ENCODE assay signal across 16 mouse cellular contexts in genomic region chr17:26710049-26710448, GRCm38 (mm10). TPM values are rescaled to one million over a fixed set of nuclear protein-coding genes. Genes with fewer than 3 reads are reported as not detected.
DNase-seq lines count a peak whose midpoint lies in the region; ATAC-seq and TF ChIP-seq lines count a peak whose summit lies in the region.
"Had no signal": no experiment of that assay in that cellular context is flagged by ENCODE, and none has a peak within 500 bp of the region (broad histone marks: within the 10 kb centered on the region; RNA-seq: fewer than 3 reads in every experiment).

No protein-coding gene starts in this region.

- H3K9me3 ChIP-seq in forebrain, postnatal 0 days (ENCODE audit: low read length), result no peaks in the 10 kb centered on the region
- no peaks in the 10 kb centered on the region for H3K9me3 ChIP-seq in forebrain, embryonic 14.5 days (replicated peaks; ENCODE audit: control insufficient read depth, low read length)
- no peaks in the 10 kb centered on the region for H3K9me3 ChIP-seq in hindbrain, embryonic 15.5 days
- no peaks in the 10 kb centered on the region for H3K9me3 ChIP-seq in hindbrain, embryonic 13.5 days
- no peaks in the 10 kb centered on the region for H3K9me3 ChIP-seq in G1E (replicated peaks)
- no peaks in the 10 kb centered on the region for H3K9me3 ChIP-seq in liver, embryonic 13.5 days (replicated peaks)
- H3K9me3 ChIP-seq in limb, embryonic 10.5 days (replicated peaks), result no peaks in the 10 kb centered on the region
- H3K9me3 ChIP-seq: neural tube, embryonic 12.5 days had no signal

- ATAC-seq in forebrain, postnatal 0 days, result no peak
- no peak for ATAC-seq in forebrain, embryonic 14.5 days
- ATAC-seq in hindbrain, embryonic 15.5 days (ENCODE audit: low FRiP score, low read depth), result no peak
- no peak for ATAC-seq in hindbrain, embryonic 13.5 days (ENCODE audit: low FRiP score)
- ATAC-seq in G1E (ENCODE audit: extremely low read depth, insufficient number of reproducible peaks, low FRiP score, poor library complexity, severe bottlenecking), result peak; percentile 40; the same call in 1 of the 2 replicates
- ATAC-seq in liver, embryonic 13.5 days (ENCODE audit: low read depth), result peak; percentile 71
- ATAC-seq: activated CD4-positive, CD25-positive, alpha-beta regulatory T cell, adult 4 months; intestine, postnatal 0 days had no signal

- no peaks in the 10 kb centered on the region for H3K27me3 ChIP-seq in forebrain, postnatal 0 days (ENCODE audit: insufficient read depth, low read length)
- H3K27me3 ChIP-seq in forebrain, embryonic 14.5 days (replicated peaks; ENCODE audit: control insufficient read depth, insufficient read depth, low read length), result no peaks in the 10 kb centered on the region
- no peaks in the 10 kb centered on the region for H3K27me3 ChIP-seq in hindbrain, embryonic 15.5 days
- 0 out of 2 replicates have a peak, but pooled peaks cover 2% of the 10 kb centered on the region for H3K27me3 ChIP-seq in hindbrain, embryonic 13.5 days
- no peaks in the 10 kb centered on the region for H3K27me3 ChIP-seq in G1E (ENCODE audit: insufficient read depth, low read length)
- H3K27me3 ChIP-seq in liver, embryonic 13.5 days, result no peaks in the 10 kb centered on the region
- H3K27me3 ChIP-seq in limb, embryonic 10.5 days (ENCODE audit: low read depth, poor library complexity, severe bottlenecking), result 0 out of 2 replicates have a peak, but pooled peaks cover 4% of the 10 kb centered on the region
- H3K27me3 ChIP-seq: CH12.LX; neural tube, embryonic 12.5 days had no signal

- H3K36me3 ChIP-seq in forebrain, postnatal 0 days (ENCODE audit: insufficient read depth), result no peaks in the 10 kb centered on the region
- H3K36me3 ChIP-seq in forebrain, embryonic 14.5 days (ENCODE audit: control insufficient read depth, insufficient read depth, low read length), result no peaks in the 10 kb centered on the region
- H3K36me3 ChIP-seq in hindbrain, embryonic 15.5 days, result no peaks in the 10 kb centered on the region
- no peaks in the 10 kb centered on the region for H3K36me3 ChIP-seq in hindbrain, embryonic 13.5 days
- H3K36me3 ChIP-seq in G1E (replicated peaks), result no peaks in the 10 kb centered on the region
- no peaks in the 10 kb centered on the region for H3K36me3 ChIP-seq in liver, embryonic 13.5 days
- no peaks in the 10 kb centered on the region for H3K36me3 ChIP-seq in limb, embryonic 10.5 days
- H3K36me3 ChIP-seq: neural tube, embryonic 12.5 days had no signal

- no peak overlapping the region for H3K4me2 ChIP-seq in forebrain, postnatal 0 days (ENCODE audit: low read depth)
- no peak overlapping the region for H3K4me2 ChIP-seq in forebrain, embryonic 14.5 days (ENCODE audit: low read length)
- H3K4me2 ChIP-seq in hindbrain, embryonic 15.5 days, result no peak overlapping the region
- H3K4me2 ChIP-seq in hindbrain, embryonic 13.5 days, result no peak overlapping the region
- peak overlapping the region; percentile 49 for H3K4me2 ChIP-seq in liver, embryonic 13.5 days
- H3K4me2 ChIP-seq: neural tube, embryonic 12.5 days had no signal

- peak overlapping the region; percentile 10; the same call in 1 of the 2 replicates for H3K9ac ChIP-seq in forebrain, postnatal 0 days
- H3K9ac ChIP-seq in forebrain, embryonic 14.5 days (ENCODE audit: low read length), result no peak overlapping the region
- no peak overlapping the region for H3K9ac ChIP-seq in hindbrain, embryonic 15.5 days
- H3K9ac ChIP-seq in hindbrain, embryonic 13.5 days, result no peak overlapping the region
- H3K9ac ChIP-seq in liver, embryonic 13.5 days, result peak overlapping the region; percentile 10
- H3K9ac ChIP-seq: neural tube, embryonic 12.5 days had no signal

- 47% methylated on average over 6 of the region's 6 CpGs for WGBS in forebrain, postnatal 0 days
- WGBS in forebrain, embryonic 14.5 days, result 40% methylated on average over 6 of the region's 6 CpGs
- WGBS in hindbrain, embryonic 15.5 days, result 53% methylated on average over 6 of the region's 6 CpGs
- WGBS in hindbrain, embryonic 13.5 days, result 56% methylated on average over 6 of the region's 6 CpGs
- 17% methylated on average over 6 of the region's 6 CpGs for whole genome bisulfite sequencing in liver, embryonic 13.5 days (ENCODE audit: insufficient replicate concordance)
- 73% methylated on average over 6 of the region's 6 CpGs for WGBS in limb, embryonic 10.5 days

- H3K27ac ChIP-seq in forebrain, postnatal 0 days (ENCODE audit: low read depth, low read length), result no peak overlapping the region
- no peak overlapping the region for H3K27ac ChIP-seq in forebrain, embryonic 14.5 days (ENCODE audit: low read depth, low read length)
- H3K27ac ChIP-seq in hindbrain, embryonic 15.5 days (replicated peaks), result peak overlapping the region; percentile 25; the same call in 1 of the 2 replicates
- H3K27ac ChIP-seq in hindbrain, embryonic 13.5 days, result no peak overlapping the region; the same call in 1 of the 2 replicates
- H3K27ac ChIP-seq in liver, embryonic 13.5 days, result peak overlapping the region; percentile 86
- no peak overlapping the region for H3K27ac ChIP-seq in limb, embryonic 10.5 days
- H3K27ac ChIP-seq: neural tube, embryonic 12.5 days had no signal

- H3K4me3 ChIP-seq in forebrain, postnatal 0 days (ENCODE audit: low read depth, low read length), result no peak overlapping the region
- H3K4me3 ChIP-seq in forebrain, embryonic 14.5 days (ENCODE audit: low read depth, low read length), result no peak overlapping the region
- H3K4me3 ChIP-seq in hindbrain, embryonic 15.5 days, result no peak overlapping the region
- no peak overlapping the region for H3K4me3 ChIP-seq in hindbrain, embryonic 13.5 days
- peak overlapping the region; percentile 1; the same call in 1 of the 2 replicates for H3K4me3 ChIP-seq in G1E (ENCODE audit: low read depth, low read length)
- H3K4me3 ChIP-seq in liver, embryonic 13.5 days (replicated peaks), result 0 out of 2 replicates have a peak overlapping the region, but pooled peaks have one; percentile 2
- no peak overlapping the region for H3K4me3 ChIP-seq in limb, embryonic 10.5 days
- H3K4me3 ChIP-seq: neural tube, embryonic 12.5 days had no signal

- H3K4me1 ChIP-seq in forebrain, postnatal 0 days (ENCODE audit: insufficient read depth), result 0 out of 2 replicates have a peak, but pooled peaks cover 4% of the 10 kb centered on the region
- no peaks in the 10 kb centered on the region; the same call in 1 of the 2 replicates for H3K4me1 ChIP-seq in forebrain, embryonic 14.5 days (ENCODE audit: control insufficient read depth, insufficient read depth, low read length)
- peaks cover 23% of the 10 kb centered on the region for H3K4me1 ChIP-seq in hindbrain, embryonic 15.5 days (replicated peaks)
- peaks cover 26% of the 10 kb centered on the region for H3K4me1 ChIP-seq in hindbrain, embryonic 13.5 days (replicated peaks)
- H3K4me1 ChIP-seq in G1E (ENCODE audit: insufficient read depth, low read depth, low read length), result peaks cover 75% of the 10 kb centered on the region
- H3K4me1 ChIP-seq in liver, embryonic 13.5 days (replicated peaks), result peaks cover 80% of the 10 kb centered on the region
- H3K4me1 ChIP-seq in limb, embryonic 10.5 days, result no peaks in the 10 kb centered on the region; the same call in 1 of the 2 replicates
- H3K4me1 ChIP-seq: neural tube, embryonic 12.5 days had no signal

- DNase-seq in forebrain, postnatal 0 days, result no peak
- no peak for DNase-seq in forebrain, embryonic 14.5 days (ENCODE audit: low spot score)
- no peak for DNase-seq in G1E (ENCODE audit: low spot score)
- DNase-seq in liver, embryonic 13.5 days, result peak; percentile 49
- no peak for DNase-seq in limb, embryonic 10.5 days (ENCODE audit: low spot score)
- DNase-seq in lung, postnatal 25 days (ENCODE audit: low spot score), result no peak
- DNase-seq: adrenal gland, postnatal 36 days; gastrocnemius, postnatal 10 days; kidney, postnatal 25 days; lung, adult 2 months had no signal

- TF ChIP-seq CTCF in forebrain, postnatal 0 days (IDR thresholded peaks at IDR 0.05; ENCODE audit: low read depth), result no peak
- TF ChIP-seq CTCF in G1E (IDR thresholded peaks at IDR 0.05; ENCODE audit: low read depth, low read length), result no peak

RNA-seq across cellular contexts. Expression of gene Crebrf, which starts 5.4 kb away (rescaled TPM):
- 26.0 and 31.4 TPM in 2 replicates for total RNA-seq in forebrain, postnatal 0 days (2014; rRNA removed)
- 7.2 and 11.0 TPM in 2 replicates for polyA plus RNA-seq in forebrain, postnatal 0 days (2015; fragmentation: Nextera tagmentation; extraction: Ambion mirVana)
- polyA plus RNA-seq in forebrain, embryonic 14.5 days (2014; fragmentation: Nextera tagmentation; extraction: Ambion mirVana), result 10.0 and 12.8 TPM in 2 replicates
- 11.5 and 12.4 TPM in 2 replicates for polyA plus RNA-seq in hindbrain, embryonic 15.5 days (2015; fragmentation: Nextera tagmentation; extraction: Ambion mirVana)
- 15.2 and 15.3 TPM in 2 replicates for polyA plus RNA-seq in hindbrain, embryonic 13.5 days (2015; fragmentation: Nextera tagmentation; extraction: Ambion mirVana)
- total RNA-seq in G1E (2014; fragmentation: Nextera tagmentation) (66.3 and 72.2 TPM in 2 replicates), G1E (2017) (49.4 and 51.3 TPM in 2 replicates)
- 1.6 TPM in 2 replicates for polyA plus RNA-seq in G1E (2012)
- polyA plus RNA-seq in liver, embryonic 13.5 days (2015; fragmentation: Nextera tagmentation; extraction: Ambion mirVana), result 2.2 and 2.3 TPM in 2 replicates
- polyA plus RNA-seq in limb, embryonic 10.5 days (2016; fragmentation: Nextera tagmentation; extraction: Ambion mirVana), result 1.7 and 2.9 TPM in 2 replicates

RNA-seq across cellular contexts. Expression of gene Atp6v0e, which starts 47.0 kb away (rescaled TPM):
- total RNA-seq in forebrain, postnatal 0 days (2014; rRNA removed), result 60.2 and 71.9 TPM in 2 replicates
- 106 and 139 TPM in 2 replicates for polyA plus RNA-seq in forebrain, postnatal 0 days (2015; fragmentation: Nextera tagmentation; extraction: Ambion mirVana)
- polyA plus RNA-seq in forebrain, embryonic 14.5 days (2014; fragmentation: Nextera tagmentation; extraction: Ambion mirVana), result 154 and 185 TPM in 2 replicates
- 95.2 and 104 TPM in 2 replicates for polyA plus RNA-seq in hindbrain, embryonic 15.5 days (2015; fragmentation: Nextera tagmentation; extraction: Ambion mirVana)
- polyA plus RNA-seq in hindbrain, embryonic 13.5 days (2015; fragmentation: Nextera tagmentation; extraction: Ambion mirVana), result 107 and 114 TPM in 2 replicates
- total RNA-seq in G1E (2014; fragmentation: Nextera tagmentation), result 115 and 117 TPM in 2 replicates
- total RNA-seq in G1E (2017), result 325 and 357 TPM in 2 replicates
- polyA plus RNA-seq in G1E (2012), result 7.6 and 9.6 TPM in 2 replicates
- 192 and 194 TPM in 2 replicates for polyA plus RNA-seq in liver, embryonic 13.5 days (2015; fragmentation: Nextera tagmentation; extraction: Ambion mirVana)
- polyA plus RNA-seq in limb, embryonic 10.5 days (2016; fragmentation: Nextera tagmentation; extraction: Ambion mirVana), result 104 and 107 TPM in 2 replicates

Comparison
In these comparisons a context has a peak if more than half of its experiments do, and no peak if none do; other contexts are left out.
1. H3K27ac ChIP-seq: peak in hindbrain, embryonic 15.5 days (single experiment) and liver, embryonic 13.5 days (single experiment); none in forebrain, postnatal 0 days (single experiment), forebrain, embryonic 14.5 days (single experiment), hindbrain, embryonic 13.5 days (single experiment) and limb, embryonic 10.5 days (single experiment).
2. H3K9ac ChIP-seq: peak in forebrain, postnatal 0 days (single experiment) and liver, embryonic 13.5 days (single experiment); none in forebrain, embryonic 14.5 days (single experiment), hindbrain, embryonic 15.5 days (single experiment) and hindbrain, embryonic 13.5 days (single experiment).
3. ATAC-seq: peak in G1E (single experiment) and liver, embryonic 13.5 days (single experiment); none in forebrain, postnatal 0 days (single experiment), forebrain, embryonic 14.5 days (single experiment), hindbrain, embryonic 15.5 days (single experiment) and hindbrain, embryonic 13.5 days (single experiment).
4. H3K4me3 ChIP-seq: peak in G1E (single experiment) and liver, embryonic 13.5 days (single experiment); none in forebrain, postnatal 0 days (single experiment), forebrain, embryonic 14.5 days (single experiment), hindbrain, embryonic 15.5 days (single experiment), hindbrain, embryonic 13.5 days (single experiment) and limb, embryonic 10.5 days (single experiment).